Mouse (Mus musculus) intestine, embryonic 14.5 days (tissue): Measurements from ENCODE around the gene Il9r. TPM values are rescaled to one million over a fixed set of nuclear protein-coding genes. Genes with fewer than 3 reads are reported as not detected.

Experiments used
- ATAC-seq: fragments of 200-750 bp; cut with Nextera tagmentation; replicated peaks from 2 replicates; pipeline ENCODE4 v1.8.0; 2017; ENCODE audit warnings: low read depth, moderate number of reproducible peaks, moderate TSS enrichment, moderate library complexity; ENCODE audit not compliant: low FRiP score, low TSS enrichment
- DNase-seq: peaks from one replicate; pipeline ENCODE4 v3.0.0-alpha.2; 2018; ENCODE audit warnings: low spot score
- H3K27ac ChIP-seq: fragments of 300-500 bp; sonication (generic); 2 replicates; pipeline ENCODE4 v1.5.1; 2014; ENCODE audit warnings: low read depth, mild to moderate bottlenecking, control low read depth
- H3K27me3 ChIP-seq: fragments of 300-500 bp; sonication (generic); replicated peaks from 2 replicates; pipeline ENCODE4 v1.6.1; 2014; ENCODE audit warnings: low read length, control low read depth; ENCODE audit not compliant: control insufficient read depth, insufficient read depth
- H3K36me3 ChIP-seq: fragments of 300-500 bp; sonication (generic); 2 replicates; pipeline ENCODE4 v1.6.1; 2014; ENCODE audit warnings: low read length, control low read depth; ENCODE audit not compliant: control insufficient read depth, insufficient read depth
- H3K4me1 ChIP-seq: fragments of 300-500 bp; sonication (generic); replicated peaks from 2 replicates; pipeline ENCODE4 v1.6.1; 2014; ENCODE audit warnings: low read length, control low read depth, mixed read lengths; ENCODE audit not compliant: control insufficient read depth, insufficient read depth
- H3K4me2 ChIP-seq: fragments of 300-500 bp; sonication (generic); 2 replicates; pipeline ENCODE4 v1.6.1; 2014; ENCODE audit warnings: low read length
- H3K4me3 ChIP-seq: fragments of 300-500 bp; sonication (generic); 2 replicates; pipeline ENCODE4 v1.5.1; 2014; ENCODE audit warnings: low read depth, low read length, control low read depth, mixed read lengths
- H3K9ac ChIP-seq: fragments of 300-500 bp; sonication (generic); 2 replicates; pipeline ENCODE4 v1.6.1; 2014; ENCODE audit warnings: mild to moderate bottlenecking, low read length
- H3K9me3 ChIP-seq: fragments of 300-500 bp; sonication (generic); 2 replicates; pipeline ENCODE4 v1.6.1; 2016; ENCODE audit warnings: low read length, control low read depth; ENCODE audit not compliant: control insufficient read depth
- WGBS: fragments of 180-500 bp; shearing (Covaris S2); extraction: QIAGEN DNeasy Blood & Tissue Kit; methylation state at CpG from one replicate; pipeline ENCODE4 v1.1.7; 2014; 5-methylcytosine and 5-hydroxymethylcytosine counted together
- polyA plus RNA-seq: library from polyadenylated mRNA; unstranded; fragments of >200 nt; fragmentation: Nextera tagmentation; extraction: Ambion mirVana; gene quantifications from 2 replicates; pipeline ENCODE4 v1.2.1, GENCODE M21; 2014

Gene Il9r
- polyA plus RNA-seq, 1 experiment from 2014 or later = not detected

DNA sequence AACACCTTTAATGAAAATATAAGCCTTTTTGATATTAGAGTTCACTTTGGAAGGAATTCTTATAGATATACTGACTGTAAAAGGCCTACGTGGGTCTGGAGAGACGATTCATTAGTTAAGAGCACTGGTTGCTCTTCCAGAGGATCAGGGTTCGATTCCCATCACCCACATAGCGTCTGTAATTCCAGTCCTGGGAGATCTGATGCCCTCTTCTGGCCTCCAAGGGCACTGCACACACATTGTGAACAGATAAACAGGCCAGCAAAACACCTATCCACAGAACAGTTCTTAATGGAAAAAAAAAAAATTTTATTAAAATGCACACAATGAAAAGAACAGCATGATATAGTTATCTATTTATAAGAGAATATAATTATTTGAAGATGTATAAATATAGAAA is 12.8 kb downstream of the Il9r start:
- ATAC-seq = no peak
- Histone ChIP-seq H3K4me1 (no peaks in the 10 kb centered on the region), H3K9me3 (no peaks in the 10 kb centered on the region), H3K36me3 (no peaks in the 10 kb centered on the region), H3K4me3 (no peak overlapping the region), H3K27me3 (no peaks in the 10 kb centered on the region), H3K9ac (no peak overlapping the region), H3K4me2 (no peak overlapping the region), H3K27ac (no peak overlapping the region)
- DNase-seq = peak; percentile 38
- WGBS = 90% methylated on average over 4 of the region's 4 CpGs

DNA sequence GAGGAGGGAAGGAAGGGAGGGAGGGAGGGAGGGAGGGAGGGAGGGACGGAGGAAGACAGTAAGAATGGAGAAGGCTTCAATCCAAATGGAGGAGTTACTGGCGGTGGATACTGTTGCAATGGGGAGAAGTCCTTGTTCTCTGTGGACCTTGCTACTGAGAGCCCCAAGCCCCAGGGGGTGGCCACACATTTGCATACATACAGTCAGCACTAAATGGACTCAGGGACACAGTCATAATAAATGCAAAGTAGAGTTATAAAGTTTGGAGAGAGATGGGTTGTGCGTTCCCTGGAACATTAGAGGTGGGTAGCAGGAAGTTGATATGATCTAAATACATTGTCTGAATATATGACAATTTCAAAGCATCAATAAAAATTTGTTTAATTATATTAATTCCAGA is 14.0 kb downstream of the Il9r start:
- Histone ChIP-seq H3K4me1 (no peaks in the 10 kb centered on the region), H3K4me3 (no peak overlapping the region), H3K27me3 (no peaks in the 10 kb centered on the region), H3K27ac (no peak overlapping the region), H3K9me3 (no peaks in the 10 kb centered on the region), H3K4me2 (no peak overlapping the region), H3K36me3 (no peaks in the 10 kb centered on the region), H3K9ac (no peak overlapping the region)
- DNase-seq = no peak
- no peak for ATAC-seq
- 83% methylated on average over 3 of the region's 3 CpGs for WGBS

DNA sequence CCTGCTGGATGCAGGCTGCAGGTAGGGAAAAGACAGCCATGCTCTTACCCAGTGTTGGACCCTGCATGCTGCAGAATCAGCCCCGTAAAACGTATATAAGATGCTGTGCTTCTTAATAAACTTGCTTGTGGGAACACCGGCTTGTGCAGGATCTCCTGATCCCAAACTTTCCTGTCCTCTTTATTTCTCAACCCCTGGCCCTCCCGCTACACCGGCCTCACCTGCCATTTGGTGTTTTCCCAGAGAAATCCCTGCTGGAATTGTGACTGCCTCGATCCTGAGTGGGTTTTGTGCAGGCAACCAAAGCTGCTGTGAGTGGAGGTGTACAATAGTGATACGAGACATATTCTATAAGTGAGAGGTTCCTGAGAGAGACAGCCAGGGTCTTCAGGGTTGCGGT is 15.6 kb downstream of the Il9r start:
- Histone ChIP-seq H3K36me3 (no peaks in the 10 kb centered on the region), H3K4me1 (no peaks in the 10 kb centered on the region), H3K27ac (no peak overlapping the region), H3K4me3 (no peak overlapping the region), H3K27me3 (no peaks in the 10 kb centered on the region), H3K9ac (no peak overlapping the region), H3K9me3 (no peaks in the 10 kb centered on the region), H3K4me2 (no peak overlapping the region)
- ATAC-seq (no peak), DNase-seq (no peak)
- WGBS = 84% methylated on average over 8 of the region's 8 CpGs

DNA sequence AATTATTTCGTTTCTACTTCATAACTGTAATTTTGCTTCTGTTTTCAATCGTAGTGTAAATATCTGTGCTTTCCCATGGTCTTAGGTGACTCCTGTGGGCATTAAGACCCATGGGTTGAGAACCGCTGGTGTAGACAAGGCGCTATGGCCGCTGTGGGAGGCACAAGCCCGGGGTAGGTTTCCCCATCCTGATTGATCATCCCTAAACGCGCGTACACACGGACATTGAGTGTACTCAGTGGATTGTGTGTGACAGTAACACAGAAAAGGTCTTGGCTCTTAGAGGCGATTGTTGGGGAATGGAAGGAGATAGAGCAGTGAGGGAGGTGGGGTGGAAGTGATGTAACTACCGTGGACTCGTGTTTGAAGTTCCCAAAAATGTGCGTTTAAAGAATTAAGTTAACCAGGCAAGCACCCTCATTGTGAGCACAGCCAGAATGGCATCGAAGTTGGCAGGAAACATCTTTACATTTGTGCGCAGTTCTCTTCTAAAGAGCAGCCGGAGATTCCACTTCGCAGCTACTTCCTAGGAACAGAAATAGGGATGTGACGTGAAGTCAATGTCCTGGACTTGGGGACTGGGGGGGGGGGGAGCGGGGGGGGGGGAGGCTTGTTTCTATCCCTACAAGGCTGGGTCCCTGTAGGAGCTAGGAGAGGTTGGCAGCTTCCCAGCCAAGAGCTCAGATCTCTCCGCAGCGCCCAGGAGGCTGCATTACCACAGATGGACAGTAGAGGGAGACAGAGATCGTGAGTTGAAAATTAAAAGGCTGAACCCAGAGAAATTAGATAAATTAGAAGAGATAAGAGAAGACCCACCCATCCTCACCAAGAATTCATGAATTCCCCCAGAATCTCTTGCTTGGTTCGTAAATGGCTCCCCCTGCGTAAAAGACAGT is 17.9 kb downstream of the Il9r start:
- Histone ChIP-seq H3K27ac (no peak overlapping the region), H3K4me3 (no peak overlapping the region), H3K4me2 (no peak overlapping the region), H3K4me1 (no peaks in the 10 kb centered on the region), H3K36me3 (no peaks in the 10 kb centered on the region), H3K9ac (no peak overlapping the region), H3K27me3 (no peaks in the 10 kb centered on the region), H3K9me3 (peaks cover 4% of the 10 kb centered on the region; the same call in 1 of the 2 replicates)
- 47% methylated on average over 24 of the region's 25 CpGs for WGBS
- DNase-seq = peak; percentile 96
- ATAC-seq = no peak

DNA sequence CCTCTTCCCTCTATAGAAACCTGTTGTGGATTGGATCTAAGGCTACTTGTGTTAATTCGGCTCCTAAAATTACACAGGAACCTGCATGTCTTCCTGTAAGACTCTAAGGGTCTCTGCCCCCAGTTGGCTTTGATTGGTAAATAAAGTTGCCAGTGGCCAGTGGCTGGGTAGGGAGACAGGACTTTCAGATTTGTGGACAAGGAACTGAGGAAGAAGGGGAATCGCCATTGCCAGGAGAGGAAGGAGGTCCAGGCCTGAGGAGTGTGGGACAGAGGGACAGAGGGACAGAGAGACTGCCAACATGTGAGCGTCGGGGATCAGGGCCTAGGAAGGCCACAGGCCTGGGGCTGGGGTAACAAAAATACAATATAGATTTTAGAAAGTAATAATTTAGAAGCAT is 18.8 kb downstream of the Il9r start:
- ATAC-seq = no peak
- DNase-seq = no peak
- Histone ChIP-seq H3K27ac (no peak overlapping the region), H3K27me3 (no peaks in the 10 kb centered on the region), H3K4me1 (no peaks in the 10 kb centered on the region), H3K4me3 (no peak overlapping the region), H3K36me3 (no peaks in the 10 kb centered on the region), H3K9me3 (peaks cover 4% of the 10 kb centered on the region; the same call in 1 of the 2 replicates), H3K9ac (no peak overlapping the region), H3K4me2 (no peak overlapping the region)
- WGBS = 74% methylated on average over 4 of the region's 4 CpGs

DNA sequence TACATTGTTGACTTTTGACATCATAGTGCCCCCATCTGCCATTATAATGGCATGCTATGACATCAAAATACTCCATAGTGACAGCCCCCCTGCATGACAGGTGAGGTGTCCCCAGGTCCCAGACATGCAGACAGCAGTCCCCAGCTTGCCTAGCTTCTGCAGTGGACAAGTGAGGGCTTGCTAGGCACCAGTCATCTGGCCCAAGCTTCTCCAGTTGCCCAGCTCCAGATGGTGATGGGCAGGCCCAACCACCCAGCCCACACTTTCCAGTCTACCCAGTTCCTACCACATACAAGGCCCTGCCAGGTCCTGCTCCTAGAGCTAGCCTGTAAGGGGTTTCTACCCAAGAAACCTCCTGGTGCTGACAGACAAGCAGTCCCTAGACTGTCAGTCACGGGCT is 21.6 kb downstream of the Il9r start:
- ATAC-seq = no peak
- no peak for DNase-seq
- 84% methylated on average over 1 of the region's 1 CpGs for WGBS
- Histone ChIP-seq H3K27ac (no peak overlapping the region), H3K4me2 (no peak overlapping the region), H3K9ac (no peak overlapping the region), H3K9me3 (peaks cover 4% of the 10 kb centered on the region; the same call in 1 of the 2 replicates), H3K4me3 (no peak overlapping the region), H3K36me3 (no peaks in the 10 kb centered on the region), H3K4me1 (no peaks in the 10 kb centered on the region), H3K27me3 (no peaks in the 10 kb centered on the region)

DNA sequence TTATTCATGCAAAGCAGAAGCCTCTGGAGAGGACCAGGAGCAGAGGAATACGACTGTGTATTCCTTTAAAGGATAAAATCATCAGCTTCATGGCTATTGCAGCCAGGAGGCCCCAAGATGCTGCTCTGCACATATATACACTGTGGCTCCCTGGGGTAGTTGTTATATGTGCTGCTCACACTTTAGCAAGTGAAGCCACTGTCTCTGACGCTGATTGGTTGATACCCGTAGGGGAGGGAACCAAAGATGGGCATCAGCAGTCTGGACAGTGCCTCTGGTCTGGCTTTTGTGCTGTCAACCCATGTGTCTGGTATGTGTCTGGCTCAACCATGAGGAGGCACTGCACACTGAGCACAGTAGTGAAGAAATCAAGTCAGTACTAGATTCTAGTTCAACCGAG is 33.4 kb downstream of the Il9r start:
- H3K36me3 ChIP-seq = no peaks in the 10 kb centered on the region
- H3K4me2 ChIP-seq = no peak overlapping the region
- no peaks in the 10 kb centered on the region for H3K27me3 ChIP-seq
- H3K27ac ChIP-seq = no peak overlapping the region
- ATAC-seq (no peak), DNase-seq (peak; percentile 40)
- H3K4me1 ChIP-seq = 0 out of 2 replicates have a peak, but pooled peaks cover 3% of the 10 kb centered on the region
- H3K9ac ChIP-seq = no peak overlapping the region
- H3K4me3 ChIP-seq = no peak overlapping the region
- WGBS = 41% methylated on average over 4 of the region's 4 CpGs
- no peaks in the 10 kb centered on the region for H3K9me3 ChIP-seq

DNA sequence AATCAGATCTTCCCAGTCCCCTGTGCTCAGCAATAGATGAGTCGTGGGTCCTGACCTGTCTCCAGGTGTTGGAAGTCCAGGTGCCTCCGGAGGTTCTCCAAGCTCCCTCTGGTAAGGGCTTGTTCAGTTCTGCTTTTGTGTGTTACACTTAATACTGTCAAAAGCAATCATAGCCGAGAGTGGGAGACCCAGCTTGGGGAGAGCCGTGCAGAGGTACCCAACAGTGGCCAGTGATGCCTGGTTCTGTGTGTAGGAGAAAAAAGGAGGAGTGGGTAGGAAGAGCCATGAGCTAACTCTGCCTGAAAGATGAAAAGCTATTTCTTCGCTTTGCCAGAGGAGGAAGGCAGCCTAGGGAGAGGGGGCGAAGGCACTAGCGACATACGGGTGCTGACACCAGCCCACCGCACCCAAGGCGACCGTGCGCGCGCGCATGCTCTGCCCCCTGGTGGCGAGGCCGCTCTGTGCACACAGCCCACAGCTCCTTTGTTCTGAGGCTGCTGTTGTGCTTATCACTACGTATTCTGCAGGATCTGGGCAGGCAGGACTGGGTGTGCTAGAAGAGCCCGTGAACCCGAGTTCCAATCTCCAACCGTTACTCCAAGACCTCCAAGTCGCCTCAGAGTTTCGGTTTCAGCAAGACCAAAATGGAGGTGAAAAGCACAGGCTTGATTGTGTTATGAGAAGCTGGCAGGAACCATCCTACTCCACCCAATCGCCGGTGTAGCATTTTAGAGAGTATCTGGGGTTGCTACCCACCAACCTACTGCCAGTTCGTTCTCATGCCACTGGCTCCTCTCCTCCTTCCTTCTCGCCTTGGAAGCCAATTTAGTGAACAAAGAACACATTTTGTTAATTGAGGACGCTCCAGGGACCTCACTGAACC is 37.9 kb downstream of the Il9r start:
- Histone ChIP-seq H3K4me3 (peak overlapping the region; percentile 27), H3K9me3 (no peaks in the 10 kb centered on the region)

More for the DNA sequence above, 37.9 kb downstream of the Il9r start:
- no peaks in the 10 kb centered on the region for H3K36me3 ChIP-seq
- 0 out of 2 replicates have a peak, but pooled peaks cover 3% of the 10 kb centered on the region for H3K4me1 ChIP-seq
- no peak overlapping the region for H3K27ac ChIP-seq
- 0 out of 2 replicates have a peak, but pooled peaks cover 5% of the 10 kb centered on the region for H3K27me3 ChIP-seq
- H3K4me2 ChIP-seq = peak overlapping the region; percentile 53
- DNase-seq (peak; percentile 93), ATAC-seq (peak; percentile 88)
- WGBS = 17% methylated on average over 28 of the region's 28 CpGs
- H3K9ac ChIP-seq = peak overlapping the region; percentile 20
